Comparison of ENCODE assay signal across 31 mouse cellular contexts in the genomic region with DNA sequence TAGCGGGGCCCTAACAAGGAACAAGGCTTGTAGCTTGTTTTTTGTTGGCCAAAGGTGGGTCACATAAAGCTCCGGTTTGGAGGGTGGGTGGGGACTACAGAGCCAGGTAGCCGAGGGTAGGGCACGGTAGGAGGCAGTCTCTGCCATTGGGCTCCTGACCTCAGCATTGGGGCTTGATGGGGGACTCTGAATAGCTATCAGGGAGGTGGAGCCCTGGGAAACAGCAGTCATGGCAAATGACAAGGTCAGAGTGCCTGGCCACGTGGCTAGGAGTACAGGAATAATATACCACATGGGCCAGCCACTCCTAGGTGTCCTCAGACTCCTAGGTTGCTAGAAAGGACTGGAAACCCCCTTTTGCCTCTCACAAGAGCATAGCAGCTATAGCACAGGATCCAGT. TPM values are rescaled to one million over a fixed set of nuclear protein-coding genes. Genes with fewer than 3 reads are reported as not detected.
A peak's percentile ranks its signal among the peaks of the same experiment; 100 is the strongest.
DNase-seq lines count a peak whose midpoint lies in the region; ATAC-seq lines count a peak whose summit lies in the region.
"Had no signal": no experiment of that assay in that cellular context is flagged by ENCODE, and none has a peak within 500 bp of the region (broad histone marks: within the 10 kb centered on the region; RNA-seq: fewer than 3 reads in every experiment).

No protein-coding gene starts in this region.

- WGBS in forebrain, embryonic 13.5 days = 78% methylated on average over 5 of the region's 5 CpGs
- WGBS in forebrain, embryonic 11.5 days = 79% methylated on average over 5 of the region's 5 CpGs
- 81% methylated on average over 5 of the region's 5 CpGs for WGBS in heart, embryonic 13.5 days
- 66% methylated on average over 5 of the region's 5 CpGs for WGBS in intestine, embryonic 15.5 days
- 65% methylated on average over 5 of the region's 5 CpGs for WGBS in stomach, embryonic 16.5 days

- H3K4me3 ChIP-seq in forebrain, embryonic 13.5 days = no peak overlapping the region
- no peak overlapping the region for H3K4me3 ChIP-seq in forebrain, embryonic 11.5 days (ENCODE audit: low read depth, low read length)
- H3K4me3 ChIP-seq in heart, embryonic 13.5 days = no peak overlapping the region
- no peak overlapping the region for H3K4me3 ChIP-seq in intestine, embryonic 15.5 days (replicated peaks)
- H3K4me3 ChIP-seq in stomach, embryonic 16.5 days (replicated peaks; ENCODE audit: low read length) = no peak overlapping the region
- H3K4me3 ChIP-seq: hindbrain, embryonic 15.5 days; limb, embryonic 12.5 days; megakaryocyte, embryonic 14.5 days; midbrain, embryonic 12.5 days; myocyte; neural tube, embryonic 12.5 days had no signal

- no peak overlapping the region for H3K4me2 ChIP-seq in forebrain, embryonic 13.5 days
- H3K4me2 ChIP-seq in forebrain, embryonic 11.5 days (ENCODE audit: low read depth, low read length, severe bottlenecking) = no peak overlapping the region
- no peak overlapping the region for H3K4me2 ChIP-seq in heart, embryonic 13.5 days
- H3K4me2 ChIP-seq in intestine, embryonic 15.5 days (replicated peaks) = no peak overlapping the region
- H3K4me2 ChIP-seq in stomach, embryonic 16.5 days (ENCODE audit: low read depth, low read length) = no peak overlapping the region
- H3K4me2 ChIP-seq: heart, embryonic 11.5 days; hindbrain, embryonic 15.5 days; limb, embryonic 12.5 days; liver, embryonic 11.5 days; midbrain, embryonic 12.5 days; neural tube, embryonic 12.5 days had no signal

- intact Hi-C loops in left cerebral cortex, postnatal 36 days (cut with DNase I) = loop anchor here (5.0 kb wide), 3 partner anchors 89 to 221 kb away; partner anchors contain the start of genes Atpaf2, Gid4 and Rai1

- no peak overlapping the region for H3K9ac ChIP-seq in forebrain, embryonic 13.5 days
- H3K9ac ChIP-seq in forebrain, embryonic 11.5 days (ENCODE audit: low read length) = no peak overlapping the region
- no peak overlapping the region for H3K9ac ChIP-seq in heart, embryonic 13.5 days
- no peak overlapping the region for H3K9ac ChIP-seq in intestine, embryonic 15.5 days
- H3K9ac ChIP-seq in stomach, embryonic 16.5 days (ENCODE audit: low read length) = no peak overlapping the region; the same call in 1 of the 2 replicates
- H3K9ac ChIP-seq: hindbrain, embryonic 15.5 days; midbrain, embryonic 12.5 days; neural tube, embryonic 12.5 days had no signal

- peak overlapping the region; percentile 27; the same call in 1 of the 2 replicates for H3K27ac ChIP-seq in forebrain, embryonic 13.5 days
- H3K27ac ChIP-seq in forebrain, embryonic 11.5 days (ENCODE audit: low read depth, low read length) = no peak overlapping the region
- 0 out of 2 replicates have a peak overlapping the region, but pooled peaks have one; percentile 3 for H3K27ac ChIP-seq in heart, embryonic 13.5 days (replicated peaks)
- no peak overlapping the region for H3K27ac ChIP-seq in intestine, embryonic 15.5 days
- peak overlapping the region; percentile 56 for H3K27ac ChIP-seq in stomach, embryonic 16.5 days (ENCODE audit: low read length)
- H3K27ac ChIP-seq: hindbrain, embryonic 15.5 days; midbrain, embryonic 12.5 days; neural tube, embryonic 12.5 days had no signal

- H3K9me3 ChIP-seq in forebrain, embryonic 13.5 days (replicated peaks) = peaks cover 9% of the 10 kb centered on the region; the same call in 1 of the 2 replicates
- peaks cover 3% of the 10 kb centered on the region; the same call in 1 of the 2 replicates for H3K9me3 ChIP-seq in forebrain, embryonic 11.5 days (ENCODE audit: control insufficient read depth, low read length)
- H3K9me3 ChIP-seq in heart, embryonic 13.5 days = peaks cover 7% of the 10 kb centered on the region; the same call in 1 of the 2 replicates
- no peaks in the 10 kb centered on the region for H3K9me3 ChIP-seq in intestine, embryonic 15.5 days
- peaks cover 14% of the 10 kb centered on the region; the same call in 1 of the 2 replicates for H3K9me3 ChIP-seq in stomach, embryonic 16.5 days (replicated peaks; ENCODE audit: control insufficient read depth, low read length)
- H3K9me3 ChIP-seq: hindbrain, embryonic 15.5 days had no signal

- H3K4me1 ChIP-seq in forebrain, embryonic 13.5 days = peaks cover 16% of the 10 kb centered on the region
- H3K4me1 ChIP-seq in forebrain, embryonic 11.5 days (replicated peaks; ENCODE audit: control insufficient read depth, insufficient read depth, low read length) = no peaks in the 10 kb centered on the region
- H3K4me1 ChIP-seq in heart, embryonic 13.5 days = peaks cover 41% of the 10 kb centered on the region
- peaks cover 10% of the 10 kb centered on the region; the same call in 1 of the 2 replicates for H3K4me1 ChIP-seq in intestine, embryonic 15.5 days (replicated peaks)
- H3K4me1 ChIP-seq in stomach, embryonic 16.5 days (ENCODE audit: control insufficient read depth, insufficient read depth, low read length) = 0 out of 2 replicates have a peak, but pooled peaks cover 5% of the 10 kb centered on the region

- no peak for DNase-seq in forebrain, embryonic 11.5 days (ENCODE audit: low spot score)
- no peak for DNase-seq in heart, postnatal 4 days
- no peak for DNase-seq in left cerebral cortex, postnatal 36 days (ENCODE audit: low spot score in 2 of 2)
- DNase-seq: adrenal gland, postnatal 14 days; cerebellum, adult 11 months; cerebellum, adult 9-10 months; cerebellum, postnatal 36 days; forebrain, postnatal 0 days; heart, postnatal 36 days; kidney, adult 9 months; kidney, postnatal 10 days; layer of hippocampus, postnatal 36 days; lung, adult 18-20 months; lung, postnatal 4 days; right cerebral cortex, adult 18-20 months; right cerebral cortex, postnatal 4 days; thymus, postnatal 14 days had no signal

- H3K27me3 ChIP-seq in forebrain, embryonic 13.5 days = no peaks in the 10 kb centered on the region
- H3K27me3 ChIP-seq in forebrain, embryonic 11.5 days (ENCODE audit: control insufficient read depth, insufficient read depth, low read length) = no peaks in the 10 kb centered on the region
- no peaks in the 10 kb centered on the region for H3K27me3 ChIP-seq in heart, embryonic 13.5 days (replicated peaks)
- H3K27me3 ChIP-seq in intestine, embryonic 15.5 days (replicated peaks) = no peaks in the 10 kb centered on the region
- no peaks in the 10 kb centered on the region for H3K27me3 ChIP-seq in stomach, embryonic 16.5 days (ENCODE audit: control insufficient read depth, insufficient read depth, low read length)
- H3K27me3 ChIP-seq: hindbrain, embryonic 15.5 days; limb, embryonic 12.5 days; megakaryocyte, embryonic 14.5 days; midbrain, embryonic 12.5 days; neural tube, embryonic 12.5 days had no signal

- ATAC-seq in forebrain, embryonic 13.5 days = no peak
- no peak for ATAC-seq in forebrain, embryonic 11.5 days (replicated peaks; ENCODE audit: low FRiP score)
- ATAC-seq in heart, embryonic 13.5 days (ENCODE audit: extremely low read depth, insufficient number of reproducible peaks, low FRiP score, low TSS enrichment) = no peak
- ATAC-seq in intestine, embryonic 15.5 days = peak; percentile 20; the same call in 1 of the 2 replicates
- ATAC-seq in stomach, embryonic 16.5 days (ENCODE audit: insufficient read depth, low FRiP score) = peak; percentile 5; the same call in 1 of the 2 replicates
- ATAC-seq: forebrain, postnatal 0 days; inflammation-experienced regulatory T-cells, adult 6 months; lung, postnatal 0 days had no signal

- peaks cover 94% of the 10 kb centered on the region for H3K36me3 ChIP-seq in forebrain, embryonic 13.5 days (ENCODE audit: poor library complexity, severe bottlenecking)
- H3K36me3 ChIP-seq in forebrain, embryonic 11.5 days (ENCODE audit: control insufficient read depth, insufficient read depth, low read length) = peaks cover 16% of the 10 kb centered on the region
- peaks cover 99% of the 10 kb centered on the region for H3K36me3 ChIP-seq in heart, embryonic 13.5 days
- peaks cover 48% of the 10 kb centered on the region for H3K36me3 ChIP-seq in intestine, embryonic 15.5 days
- H3K36me3 ChIP-seq in stomach, embryonic 16.5 days (ENCODE audit: control insufficient read depth, insufficient read depth, low read length) = peaks cover 40% of the 10 kb centered on the region

RNA-seq across cellular contexts. Expression of gene Srebf1, which starts 26.0 kb away (rescaled TPM):
- 52.1 and 56.7 TPM in 2 replicates for polyA plus RNA-seq in forebrain, embryonic 13.5 days (2015; fragmentation: Nextera tagmentation; extraction: Ambion mirVana)
- 63.9 and 68.7 TPM in 2 replicates for polyA plus RNA-seq in forebrain, embryonic 11.5 days (2014; fragmentation: Nextera tagmentation; extraction: Ambion mirVana)
- polyA plus RNA-seq in heart, embryonic 13.5 days (2015; fragmentation: Nextera tagmentation; extraction: Ambion mirVana) = 34.4 and 41.8 TPM in 2 replicates
- 10 to 100 TPM; 35.8 to 50.8 TPM for total RNA-seq in heart, postnatal 4 days (2021)
- 89.5 and 108 TPM in 2 replicates for polyA plus RNA-seq in intestine, embryonic 15.5 days (2015; fragmentation: Nextera tagmentation; extraction: Ambion mirVana)
- 63.4 and 69.8 TPM in 2 replicates for polyA plus RNA-seq in stomach, embryonic 16.5 days (2015; fragmentation: Nextera tagmentation; extraction: Ambion mirVana)
- 10 to 100 TPM; 48.2 to 63.2 TPM for total RNA-seq in left cerebral cortex, postnatal 36 days (2021)

Comparison
In these comparisons a context has a peak if more than half of its experiments do, and no peak if none do; other contexts are left out.
1. H3K27ac ChIP-seq: peak in forebrain, embryonic 13.5 days (single experiment), heart, embryonic 13.5 days (single experiment) and stomach, embryonic 16.5 days (single experiment); none in forebrain, embryonic 11.5 days (single experiment) and intestine, embryonic 15.5 days (single experiment).
2. ATAC-seq: peak in intestine, embryonic 15.5 days (single experiment) and stomach, embryonic 16.5 days (single experiment); none in forebrain, embryonic 13.5 days (single experiment), forebrain, embryonic 11.5 days (single experiment) and heart, embryonic 13.5 days (single experiment).